Mouse (Mus musculus): ENCODE measurements at regions not wholly inside any gene's neighbourhood (a gene's known extent, or its start where the extent isn't known, plus 50 kb on each side); places are given as distances from the start of the nearest gene placed in this dataset.

- DNase-seq: no peak
Measured at GRCm38 (mm10) chr3:58317240-58317639, 97.3 kb upstream of the Tsc22d2 start.

- DNase-seq: no peak
Measured at GRCm38 (mm10) chr3:58318756-58319155, 95.8 kb upstream of the Tsc22d2 start.

GRCm38 (mm10) chr3:58319463-58319862 is 95.1 kb upstream of the Tsc22d2 start:
- no peak for DNase-seq

- DNase-seq: no peak
Measured at GRCm38 (mm10) chr3:58320812-58321211, 93.7 kb upstream of the Tsc22d2 start.

GRCm38 (mm10) chr3:58322322-58322721 is 92.2 kb upstream of the Tsc22d2 start:
- no peak for DNase-seq

- DNase-seq: no peak
Measured at GRCm38 (mm10) chr3:58327721-58328120, 86.8 kb upstream of the Tsc22d2 start.

GRCm38 (mm10) chr3:58330186-58330585 is 84.3 kb upstream of the Tsc22d2 start:
- DNase-seq: peak; percentile 65

- DNase-seq: no peak
Measured at GRCm38 (mm10) chr3:58333997-58334396, 80.5 kb upstream of the Tsc22d2 start.

GRCm38 (mm10) chr3:58335277-58335676 is 79.2 kb upstream of the Tsc22d2 start:
- no peak for DNase-seq

GRCm38 (mm10) chr3:58336135-58336534 is 78.4 kb upstream of the Tsc22d2 start:
- no peak for DNase-seq

- no peak for DNase-seq
Measured at GRCm38 (mm10) chr3:58336590-58336989, 77.9 kb upstream of the Tsc22d2 start.

- DNase-seq: no peak
Measured at GRCm38 (mm10) chr3:58338976-58339375, 75.5 kb upstream of the Tsc22d2 start.

GRCm38 (mm10) chr3:58342096-58342495 is 72.4 kb upstream of the Tsc22d2 start:
- no peak for DNase-seq

GRCm38 (mm10) chr3:58362563-58362962 is 52.0 kb upstream of the Tsc22d2 start:
- peak; percentile 35 for DNase-seq

- no peak for DNase-seq
Measured at GRCm38 (mm10) chr3:58364526-58364925, 50.0 kb upstream of the Tsc22d2 start.
